Mouse (Mus musculus): Measurements from ENCODE around the gene Pde6c.

GRCm38 (mm10) chr19:38096858-38097758 is 35.5 kb upstream of the Pde6c start, which contains the start of gene Ffar4:
- TF ChIP-seq USF1 (IDR thresholded peaks at IDR 0.05; ENCODE audit: low read depth), result no peak
- no peak for TF ChIP-seq MAX (IDR thresholded peaks at IDR 0.05)
- TF ChIP-seq CTCF (IDR thresholded peaks at IDR 0.05; ENCODE audit: control insufficient read depth, insufficient read depth, insufficient read length), result no peak
- TF ChIP-seq MYOD1 (IDR thresholded peaks at IDR 0.05; ENCODE audit: control insufficient read depth, insufficient read length, low read depth), result no peak
- no peak for TF ChIP-seq MYOG (IDR thresholded peaks at IDR 0.05; ENCODE audit: control insufficient read depth, extremely low read depth, insufficient read length)
- no peak for TF ChIP-seq FOSL1 (IDR thresholded peaks at IDR 0.05; ENCODE audit: insufficient read depth, low read length, poor library complexity, severe bottlenecking)
